Mouse (Mus musculus) c-Kit-positive CD71-positive TER-119-negative erythroid progenitor cells, embryonic 14.5 days (primary cell): ENCODE data around the gene Ankrd12.
A peak's percentile ranks its signal among the peaks of the same experiment; 100 is the strongest.
"Not testable (repeated sequence)": the region's sequence is repeated elsewhere in the genome, so short reads cannot be mapped to it uniquely, and the experiment has no call there.

Source experiments
- DNase-seq: peaks from one replicate; pipeline ENCODE4 v3.0.0-alpha.2; 2013; ENCODE audit warnings: low read depth

Ankrd12 gene

GRCm38 (mm10) chr17:66084486-66084885, 7.6 kb upstream of the Ankrd12 start:
- no peak for DNase-seq

GRCm38 (mm10) chr17:66077437-66077850, 555 bp upstream of the Ankrd12 start:
- DNase-seq, result no peak

- DNase-seq, result no peak
Measured at GRCm38 (mm10) chr17:66076174-66076927, 538 bp downstream of the Ankrd12 start.

GRCm38 (mm10) chr17:66075827-66076173, 1.1 kb downstream of the Ankrd12 start:
- DNase-seq, result no peak

- DNase-seq, result no peak
Measured at GRCm38 (mm10) chr17:66073971-66074370, 2.9 kb downstream of the Ankrd12 start.

- not testable (repeated sequence) for DNase-seq
Measured at GRCm38 (mm10) chr17:66069036-66069435, 7.9 kb downstream of the Ankrd12 start.

GRCm38 (mm10) chr17:66065115-66065514, 11.8 kb downstream of the Ankrd12 start:
- no peak for DNase-seq

GRCm38 (mm10) chr17:66061241-66061938, 15.5 kb downstream of the Ankrd12 start:
- no peak for DNase-seq

- DNase-seq, result no peak
Measured at GRCm38 (mm10) chr17:66058160-66058559, 18.7 kb downstream of the Ankrd12 start.

GRCm38 (mm10) chr17:66057145-66057544, 19.7 kb downstream of the Ankrd12 start:
- DNase-seq, result no peak

- no peak for DNase-seq
Measured at GRCm38 (mm10) chr17:66053349-66053748, 23.5 kb downstream of the Ankrd12 start.

GRCm38 (mm10) chr17:66048795-66049194, 28.1 kb downstream of the Ankrd12 start:
- DNase-seq, result no peak

GRCm38 (mm10) chr17:66048199-66048598, 28.7 kb downstream of the Ankrd12 start:
- no peak for DNase-seq

- DNase-seq, result not testable (repeated sequence)
Measured at GRCm38 (mm10) chr17:66043679-66044078, 33.2 kb downstream of the Ankrd12 start.

- DNase-seq, result no peak
Measured at GRCm38 (mm10) chr17:66041020-66041419, 35.9 kb downstream of the Ankrd12 start.

- no peak for DNase-seq
Measured at GRCm38 (mm10) chr17:66033239-66033638, 43.6 kb downstream of the Ankrd12 start.

- DNase-seq, result no peak
Measured at GRCm38 (mm10) chr17:66031991-66032390, 44.9 kb downstream of the Ankrd12 start.

GRCm38 (mm10) chr17:66024211-66024610, 52.7 kb downstream of the Ankrd12 start:
- DNase-seq, result no peak

GRCm38 (mm10) chr17:66011790-66012189, 65.1 kb downstream of the Ankrd12 start:
- no peak for DNase-seq

- no peak for DNase-seq
Measured at GRCm38 (mm10) chr17:66007892-66008291, 69.0 kb downstream of the Ankrd12 start.

GRCm38 (mm10) chr17:66007473-66007872, 69.4 kb downstream of the Ankrd12 start:
- DNase-seq, result no peak

GRCm38 (mm10) chr17:65988151-65988820, 88.6 kb downstream of the Ankrd12 start:
- peak; percentile 65 for DNase-seq

GRCm38 (mm10) chr17:65976720-65977119, 100.2 kb downstream of the Ankrd12 start:
- DNase-seq, result not testable (repeated sequence)
